Mouse (Mus musculus) embryonic facial prominence, embryonic 14.5 days (tissue): ENCODE data around the gene Olfr644. TPM values are rescaled to one million over a fixed set of nuclear protein-coding genes. Genes with fewer than 3 reads are reported as not detected.

Experiments used
- ATAC-seq: fragments of 200-750 bp; cut with Nextera tagmentation; 2 replicates; pipeline ENCODE4 v1.8.0; 2017; ENCODE audit warnings: low read depth, moderate number of reproducible peaks, moderate TSS enrichment
- DNase-seq: peaks from one replicate; pipeline ENCODE4 v3.0.0-alpha.2; 2015; ENCODE audit warnings: low spot score
- H3K27ac ChIP-seq: fragments of 300-500 bp; sonication (generic); replicated peaks from 2 replicates; pipeline ENCODE4 v1.5.1; 2014; ENCODE audit warnings: low read depth, mild to moderate bottlenecking, low read length, moderate library complexity
- H3K27me3 ChIP-seq: fragments of 300-500 bp; sonication (generic); replicated peaks from 2 replicates; pipeline ENCODE4 v1.6.1; 2014; ENCODE audit warnings: low read length; ENCODE audit not compliant: control insufficient read depth, insufficient read depth
- H3K36me3 ChIP-seq: fragments of 300-500 bp; sonication (generic); 2 replicates; pipeline ENCODE4 v1.6.1; 2014; ENCODE audit warnings: low read length, mixed read lengths; ENCODE audit not compliant: control insufficient read depth, insufficient read depth
- H3K4me1 ChIP-seq: fragments of 300-500 bp; sonication (generic); 2 replicates; pipeline ENCODE4 v1.6.1; 2014; ENCODE audit warnings: antibody characterized with exemption, low read length; ENCODE audit not compliant: control insufficient read depth, insufficient read depth
- H3K4me2 ChIP-seq: fragments of 300-500 bp; sonication (generic); 2 replicates; pipeline ENCODE4 v1.6.1; 2014; ENCODE audit warnings: low read depth, mild to moderate bottlenecking, low read length, moderate library complexity, mixed read lengths
- H3K4me3 ChIP-seq: fragments of 300-500 bp; sonication (generic); 2 replicates; pipeline ENCODE4 v1.5.1; 2014; ENCODE audit warnings: low read depth, mild to moderate bottlenecking, low read length
- H3K9ac ChIP-seq: fragments of 300-500 bp; sonication (generic); 2 replicates; pipeline ENCODE4 v1.6.1; 2014; ENCODE audit warnings: low read depth, mild to moderate bottlenecking, low read length, moderate library complexity, mixed read lengths
- H3K9me3 ChIP-seq: fragments of 300-500 bp; sonication (generic); 2 replicates; pipeline ENCODE4 v1.6.1; 2016; ENCODE audit warnings: low read length; ENCODE audit not compliant: control insufficient read depth
- WGBS: fragments of 180-500 bp; shearing (Covaris S2); extraction: QIAGEN DNeasy Blood & Tissue Kit; methylation state at CpG from one replicate; pipeline ENCODE4 v1.1.7; 2014; 5-methylcytosine and 5-hydroxymethylcytosine counted together
- polyA plus RNA-seq: library from polyadenylated mRNA; unstranded; fragments of >200 nt; fragmentation: Nextera tagmentation; extraction: Ambion mirVana; gene quantifications from 2 replicates; pipeline ENCODE4 v1.2.1, GENCODE M21; 2014

Olfr644 gene
- polyA plus RNA-seq, 1 experiment from 2014 or later, result 0.21 TPM

- H3K4me1 ChIP-seq, result no peaks in the 10 kb centered on the region
- 80% methylated on average over 3 of the region's 3 CpGs for WGBS
- H3K9ac ChIP-seq, result no peak overlapping the region
- ATAC-seq, result no peak
- DNase-seq, result no peak
- no peak overlapping the region for H3K27ac ChIP-seq
- no peaks in the 10 kb centered on the region for H3K27me3 ChIP-seq
- no peaks in the 10 kb centered on the region for H3K36me3 ChIP-seq
- no peaks in the 10 kb centered on the region for H3K9me3 ChIP-seq
- no peak overlapping the region for H3K4me2 ChIP-seq
- no peak overlapping the region for H3K4me3 ChIP-seq
Measured at GRCm38 (mm10) chr7:104026978-104027377, 44.7 kb downstream of the Olfr644 start.

DNA sequence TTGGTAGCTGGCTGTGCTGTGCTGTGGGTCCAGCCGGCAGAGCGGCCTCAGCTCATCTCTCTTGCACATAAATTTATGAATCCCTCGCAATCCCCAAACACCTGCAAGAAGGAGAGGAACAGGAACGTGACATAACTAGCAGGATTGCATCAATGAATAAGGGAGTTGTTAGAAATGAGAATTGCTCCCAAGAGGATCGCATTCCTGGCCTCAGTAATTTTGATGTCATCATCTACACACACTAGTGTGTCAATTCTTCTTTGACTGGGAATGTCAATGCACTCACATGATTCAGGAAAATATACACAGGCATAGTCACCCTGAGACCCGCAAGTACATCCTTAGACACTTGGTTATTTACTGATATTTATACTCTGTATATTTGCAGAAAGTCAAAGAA is 46.2 kb downstream of the Olfr644 start, which contains the start of gene Olfr640:
Gene Olfr640 (minus strand): TSS at position 101 of the 400 bp plus-strand sequence.
- DNase-seq (no peak), ATAC-seq (no peak)
- Histone ChIP-seq H3K9ac (no peak within 1 kb of the TSS), H3K4me3 (no peak within 1 kb of the TSS), H3K36me3 (no peaks in the 10 kb centered on the region), H3K27me3 (no peaks in the 10 kb centered on the region), H3K4me1 (no peaks in the 10 kb centered on the region), H3K27ac (no peak within 1 kb of the TSS), H3K4me2 (no peak within 1 kb of the TSS), H3K9me3 (no peaks in the 10 kb centered on the region)
- WGBS, result 77% methylated on average over 6 of the region's 6 CpGs

DNA sequence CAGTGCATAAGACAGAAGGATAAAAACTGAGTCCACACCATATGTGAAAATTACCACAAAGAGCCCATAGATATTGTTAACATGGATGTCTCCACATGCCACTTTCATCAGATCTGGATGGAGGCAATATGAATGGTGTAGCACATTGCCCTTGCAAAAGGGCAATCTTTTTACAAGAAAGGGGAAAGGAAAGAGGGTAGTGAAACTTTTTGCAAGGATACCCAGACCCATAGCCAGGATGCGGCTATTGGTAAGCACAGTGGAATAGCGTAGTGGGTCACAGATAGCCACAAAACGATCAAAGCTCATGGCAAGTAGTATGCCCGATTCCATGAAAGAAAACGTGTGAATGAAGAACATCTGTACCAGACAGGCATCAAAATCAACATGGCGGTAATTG is 50.0 kb downstream of the Olfr644 start:
- Histone ChIP-seq H3K4me3 (no peak overlapping the region), H3K27ac (no peak overlapping the region), H3K36me3 (no peaks in the 10 kb centered on the region), H3K9ac (no peak overlapping the region), H3K4me2 (no peak overlapping the region), H3K27me3 (no peaks in the 10 kb centered on the region), H3K4me1 (no peaks in the 10 kb centered on the region), H3K9me3 (no peaks in the 10 kb centered on the region)
- 89% methylated on average over 6 of the region's 6 CpGs for WGBS
- ATAC-seq, result no peak
- no peak for DNase-seq

DNA sequence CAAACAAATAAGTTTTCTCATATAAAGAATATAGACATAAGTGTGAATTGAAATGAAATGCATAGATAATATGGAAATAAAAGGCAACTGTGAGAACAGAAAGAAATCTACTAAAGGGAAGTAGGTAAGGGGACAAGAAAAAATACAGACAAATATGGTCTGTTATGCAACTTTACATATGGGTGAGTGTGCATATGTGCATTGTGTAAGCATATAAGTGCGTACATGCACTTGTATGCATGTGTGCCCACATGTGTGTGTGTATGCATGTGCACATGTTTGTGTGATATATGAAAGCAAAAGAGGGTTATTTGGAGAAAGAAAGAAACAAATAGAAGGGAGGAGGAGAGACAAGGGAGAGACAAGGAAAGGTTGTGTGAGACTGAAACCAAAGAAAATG is 52.7 kb downstream of the Olfr644 start:
- no peaks in the 10 kb centered on the region for H3K27me3 ChIP-seq
- no peaks in the 10 kb centered on the region for H3K36me3 ChIP-seq
- 74% methylated on average over 1 of the region's 1 CpGs for WGBS
- H3K4me1 ChIP-seq, result no peaks in the 10 kb centered on the region
- no peak overlapping the region for H3K27ac ChIP-seq
- DNase-seq, result no peak
- no peak overlapping the region for H3K9ac ChIP-seq
- H3K4me3 ChIP-seq, result no peak overlapping the region
- no peaks in the 10 kb centered on the region for H3K9me3 ChIP-seq
- no peak for ATAC-seq
- H3K4me2 ChIP-seq, result no peak overlapping the region

GRCm38 (mm10) chr7:104017203-104017602 is 54.5 kb downstream of the Olfr644 start, which contains the start of gene Olfr639:
TSS of gene Olfr639 (minus strand) at chr7:104017303.
- Histone ChIP-seq H3K4me1 (no peaks in the 10 kb centered on the region), H3K4me2 (no peak within 1 kb of the TSS), H3K9me3 (no peaks in the 10 kb centered on the region), H3K36me3 (no peaks in the 10 kb centered on the region), H3K27me3 (no peaks in the 10 kb centered on the region), H3K4me3 (no peak within 1 kb of the TSS), H3K9ac (no peak within 1 kb of the TSS), H3K27ac (no peak within 1 kb of the TSS)
- ATAC-seq (no peak), DNase-seq (no peak)

Other genes starting within 250 kb of the Olfr644 start
- gene Hbb-bs, start 243.8 kb downstream of the Olfr644 start, polyA plus RNA-seq, result 10,123 and 13,531 TPM in 2 replicates
- gene Hbb-bh2, start 231.3 kb downstream of the Olfr644 start, polyA plus RNA-seq, result not detected in 2 replicates
- 3.6 and 8.0 TPM in 2 replicates for gene Hbb-bh1, start 228.7 kb downstream of the Olfr644 start, polyA plus RNA-seq
- gene Hbb-y, start 218.7 kb downstream of the Olfr644 start, polyA plus RNA-seq, result 391 and 1,497 TPM in 2 replicates
- not detected in 2 replicates for gene Olfr66, start 185.6 kb downstream of the Olfr644 start, polyA plus RNA-seq
- not detected in 2 replicates for gene Olfr64, start 177.4 kb downstream of the Olfr644 start, polyA plus RNA-seq
- gene Olfr65, start 168.4 kb downstream of the Olfr644 start, polyA plus RNA-seq, result 0.13 and 0.35 TPM in 2 replicates
- gene Olfr631, start 143.0 kb downstream of the Olfr644 start, polyA plus RNA-seq, result not detected in 2 replicates
- not detected in 2 replicates for gene Olfr632, start 137.5 kb downstream of the Olfr644 start, polyA plus RNA-seq
- not detected in 2 replicates for gene Olfr633, start 127.4 kb downstream of the Olfr644 start, polyA plus RNA-seq
- gene Olfr635, start 100.7 kb downstream of the Olfr644 start, polyA plus RNA-seq, result not detected in 2 replicates
- gene Olfr638, start 73.1 kb downstream of the Olfr644 start, polyA plus RNA-seq, result not detected in 2 replicates
- not detected in 2 replicates for gene Olfr639, start 54.6 kb downstream of the Olfr644 start, polyA plus RNA-seq
- gene Olfr640, start 46.3 kb downstream of the Olfr644 start, polyA plus RNA-seq, result 0.13 and 0.14 TPM in 2 replicates
- gene Olfr641, start 36.4 kb downstream of the Olfr644 start, polyA plus RNA-seq, result 0.10 TPM in 1 of 2 replicates, not detected in the other
- not detected in 2 replicates for gene Olfr642, start 19.2 kb downstream of the Olfr644 start, polyA plus RNA-seq
- not detected in 2 replicates for gene 4930516K23Rik, start 10.4 kb downstream of the Olfr644 start, polyA plus RNA-seq
- gene Olfr645, start 13.6 kb upstream of the Olfr644 start, polyA plus RNA-seq, result not detected in 2 replicates
- gene Olfr646, start 33.0 kb upstream of the Olfr644 start, polyA plus RNA-seq, result not detected in 2 replicates
- not detected in 2 replicates for gene Ubqln5, start 58.0 kb upstream of the Olfr644 start, polyA plus RNA-seq
- gene Olfr643, start 65.5 kb upstream of the Olfr644 start, polyA plus RNA-seq, result not detected in 2 replicates
- 0.21 and 0.25 TPM in 2 replicates for gene Ubqln3, start 71.4 kb upstream of the Olfr644 start, polyA plus RNA-seq
- gene Ubqlnl, start 78.7 kb upstream of the Olfr644 start, polyA plus RNA-seq, result 0.17 and 0.45 TPM in 2 replicates
- 17.6 and 28.0 TPM in 2 replicates for gene Olfm5, start 93.0 kb upstream of the Olfr644 start, polyA plus RNA-seq
- gene Olfr648, start 111.5 kb upstream of the Olfr644 start, polyA plus RNA-seq, result 0.17 and 0.18 TPM in 2 replicates
- gene Olfr649, start 124.1 kb upstream of the Olfr644 start, polyA plus RNA-seq, result not detected in 2 replicates
- 0.72 and 0.89 TPM in 2 replicates for gene Trim6, start 146.9 kb upstream of the Olfr644 start, polyA plus RNA-seq
- 2.2 and 2.4 TPM in 2 replicates for gene Trim34a, start 172.6 kb upstream of the Olfr644 start, polyA plus RNA-seq
- 0.19 and 0.47 TPM in 2 replicates for gene Trim5, start 216.2 kb upstream of the Olfr644 start, polyA plus RNA-seq
- gene Trim12a, start 243.6 kb upstream of the Olfr644 start, polyA plus RNA-seq, result 7.2 and 7.6 TPM in 2 replicates